ENCODE assay signal across 9 mouse cellular contexts in the genomic region with DNA sequence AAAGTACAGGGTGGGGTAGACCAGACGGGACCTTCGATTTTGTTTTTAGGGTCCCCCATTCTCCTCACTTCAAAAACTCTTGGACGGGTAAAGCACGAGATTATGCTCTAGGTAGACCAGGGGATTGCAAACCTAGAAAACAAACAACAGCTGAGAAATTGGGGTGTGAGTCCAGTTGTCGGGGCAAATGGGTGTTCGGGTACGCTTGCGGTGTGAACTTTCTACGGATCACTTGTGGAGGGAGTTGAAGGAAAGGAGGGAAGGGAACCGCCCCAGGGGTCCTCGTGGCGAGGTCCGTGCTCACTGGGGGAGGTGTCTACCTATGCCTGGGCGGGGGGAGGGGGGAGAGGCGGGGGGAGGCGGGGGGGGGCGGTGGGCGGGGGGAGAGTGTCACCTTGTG. TPM values are rescaled to one million over a fixed set of nuclear protein-coding genes. Genes with fewer than 3 reads are reported as not detected.
DNase-seq lines count a peak whose midpoint lies in the region; ATAC-seq and TF ChIP-seq lines count a peak whose summit lies in the region.
"Had no signal": no experiment of that assay in that cellular context is flagged by ENCODE, and none has a peak within 500 bp of the region (broad histone marks: within the 10 kb centered on the region; RNA-seq: fewer than 3 reads in every experiment).

No protein-coding gene starts in this region.

- no peak for ATAC-seq in embryonic facial prominence, embryonic 13.5 days (ENCODE audit: insufficient number of reproducible peaks, insufficient read depth, low FRiP score, low TSS enrichment, low read depth)
- ATAC-seq in intestine, embryonic 14.5 days (replicated peaks; ENCODE audit: low FRiP score, low TSS enrichment, low read depth): no peak
- peak; percentile 2; the same call in 1 of the 2 replicates for ATAC-seq in neural tube, embryonic 12.5 days (ENCODE audit: low FRiP score, low read depth)

- H3K27ac ChIP-seq in embryonic facial prominence, embryonic 13.5 days: no peak overlapping the region
- no peak overlapping the region for H3K27ac ChIP-seq in intestine, embryonic 14.5 days (ENCODE audit: low read depth)
- no peak overlapping the region for H3K27ac ChIP-seq in neural tube, embryonic 12.5 days
- H3K27ac ChIP-seq in layer of hippocampus, adult 2 months: no peak overlapping the region

- peak; percentile 6 for DNase-seq in kidney, postnatal 10 days
- DNase-seq in kidney, adult 8-10 months: no peak
- peak; percentile 53 for DNase-seq in intestine, embryonic 14.5 days (ENCODE audit: low spot score)
- no peak for DNase-seq in adrenal gland, adult (ENCODE audit: inconsistent age in 2 of 2, low spot score in 1 of 2)
- no peak for DNase-seq in layer of hippocampus, adult 2 months (ENCODE audit: low spot score in 2 of 2)
- no peak for DNase-seq in layer of hippocampus, adult 8-10 months (ENCODE audit: low spot score in 2 of 2)

- H3K4me1 ChIP-seq in embryonic facial prominence, embryonic 13.5 days: peaks cover 22% of the 10 kb centered on the region
- peaks cover 10% of the 10 kb centered on the region; the same call in 1 of the 2 replicates for H3K4me1 ChIP-seq in intestine, embryonic 14.5 days (replicated peaks; ENCODE audit: control insufficient read depth, insufficient read depth, low read length)
- peaks cover 15% of the 10 kb centered on the region; the same call in 1 of the 2 replicates for H3K4me1 ChIP-seq in neural tube, embryonic 12.5 days

- no peaks in the 10 kb centered on the region for H3K36me3 ChIP-seq in embryonic facial prominence, embryonic 13.5 days
- H3K36me3 ChIP-seq in intestine, embryonic 14.5 days (ENCODE audit: control insufficient read depth, insufficient read depth, low read length): no peaks in the 10 kb centered on the region
- no peaks in the 10 kb centered on the region for H3K36me3 ChIP-seq in neural tube, embryonic 12.5 days

- H3K9ac ChIP-seq in embryonic facial prominence, embryonic 13.5 days: no peak overlapping the region
- H3K9ac ChIP-seq in intestine, embryonic 14.5 days (ENCODE audit: low read length): no peak overlapping the region
- H3K9ac ChIP-seq in neural tube, embryonic 12.5 days: no peak overlapping the region

- no peaks in the 10 kb centered on the region for H3K9me3 ChIP-seq in embryonic facial prominence, embryonic 13.5 days
- no peaks in the 10 kb centered on the region for H3K9me3 ChIP-seq in intestine, embryonic 14.5 days (ENCODE audit: control insufficient read depth, low read length)
- no peaks in the 10 kb centered on the region for H3K9me3 ChIP-seq in neural tube, embryonic 12.5 days

- peak overlapping the region; percentile 61 for H3K4me3 ChIP-seq in embryonic facial prominence, embryonic 13.5 days
- H3K4me3 ChIP-seq in intestine, embryonic 14.5 days (ENCODE audit: low read depth, low read length): peak overlapping the region; percentile 62
- peak overlapping the region; percentile 48 for H3K4me3 ChIP-seq in neural tube, embryonic 12.5 days
- no peak overlapping the region; the same call in 1 of the 2 replicates for H3K4me3 ChIP-seq in layer of hippocampus, adult 2 months

- TF ChIP-seq CTCF in layer of hippocampus, adult 2 months (conservative IDR thresholded peaks at IDR 0.05): no peak

- 0% methylated on average over 10 of the region's 18 CpGs for WGBS in embryonic facial prominence, embryonic 13.5 days
- 1% methylated on average over 13 of the region's 18 CpGs for WGBS in intestine, embryonic 14.5 days
- WGBS in neural tube, embryonic 12.5 days: 2% methylated on average over 9 of the region's 18 CpGs

- H3K4me2 ChIP-seq in embryonic facial prominence, embryonic 13.5 days: peak overlapping the region; percentile 96
- H3K4me2 ChIP-seq in intestine, embryonic 14.5 days (ENCODE audit: low read length): peak overlapping the region; percentile 100
- H3K4me2 ChIP-seq in neural tube, embryonic 12.5 days (replicated peaks): peak overlapping the region; percentile 94

- H3K27me3 ChIP-seq in embryonic facial prominence, embryonic 13.5 days: peaks cover 81% of the 10 kb centered on the region
- peaks cover 80% of the 10 kb centered on the region for H3K27me3 ChIP-seq in intestine, embryonic 14.5 days (replicated peaks; ENCODE audit: control insufficient read depth, insufficient read depth, low read length)
- peaks cover 61% of the 10 kb centered on the region for H3K27me3 ChIP-seq in neural tube, embryonic 12.5 days (replicated peaks)

RNA-seq across cellular contexts. Expression of a gene that starts 1.6 kb away (rescaled TPM):
- polyA plus RNA-seq in embryonic facial prominence, embryonic 13.5 days (2015; fragmentation: Nextera tagmentation; extraction: Ambion mirVana): 4.1 and 4.8 TPM in 2 replicates
- polyA plus RNA-seq in intestine, embryonic 14.5 days (2014; fragmentation: Nextera tagmentation; extraction: Ambion mirVana): 1.6 and 2.2 TPM in 2 replicates
- polyA plus RNA-seq in neural tube, embryonic 12.5 days (2016; fragmentation: Nextera tagmentation; extraction: Ambion mirVana): 2.4 and 2.8 TPM in 2 replicates
- total RNA-seq in layer of hippocampus, adult 2 months (2021): 1 to 10 TPM; 3.6 to 4.3 TPM
- 1 to 10 TPM; 2.7 to 5.9 (median 4.5) TPM for total RNA-seq in layer of hippocampus, adult 8-10 months (2022)
- polyA plus RNA-seq: erythroblast, embryonic 14.5 days had no signal

Comparison
In these comparisons a context has a peak if more than half of its experiments do, and no peak if none do; other contexts are left out.
1. DNase-seq: peak in kidney, postnatal 10 days (single experiment) and intestine, embryonic 14.5 days (single experiment); none in kidney, adult 8-10 months (0 of 2), adrenal gland, adult (0 of 2), layer of hippocampus, adult 2 months (0 of 2) and layer of hippocampus, adult 8-10 months (0 of 2).
2. Peak in every context shown above with its lines, with median percentiles within 50 percentile points of each other: H3K4me2 ChIP-seq.